Mouse (Mus musculus) mouse embryonic stem cell (cell line): ENCODE results near the gene Cort.
"Not testable (repeated sequence)": the region's sequence is repeated elsewhere in the genome, so short reads cannot be mapped to it uniquely, and the experiment has no call there.

Source experiments
- in situ Hi-C, 2 experiments: fragments of 300-500 bp; cut with MboI; formaldehyde crosslinking; loops; 1 replicate in 1 of 2; 3 replicates in 1 of 2; pipeline ENCODE4 v1.14.3; 2019 to 2020; ENCODE audit warnings: low sequenced_read_pairs in 2 of 2, low pct_unique_long_range_greater_than_20kb in 1 of 2, mixed read lengths in 1 of 2; ENCODE audit not compliant: unreplicated experiment in 1 of 2

Cort gene

GRCm38 (mm10) chr4:149123432-149123831 lies 3.1 kb downstream of the Cort start:
- in situ Hi-C loops: no loop called here

GRCm38 (mm10) chr4:149119978-149120562 lies 6.5 kb downstream of the Cort start:
- in situ Hi-C loops: not testable (repeated sequence)

GRCm38 (mm10) chr4:149103875-149104561 lies 22.5 kb downstream of the Cort start, which contains the start of gene Dffa:
Dffa (plus strand) TSS chr4:149104146.
- in situ Hi-C loops: no loop called here

- in situ Hi-C loops: no loop called here
Measured at GRCm38 (mm10) chr4:149101456-149101855, 25.1 kb downstream of the Cort start.

- in situ Hi-C loops: not testable (repeated sequence)
Measured at GRCm38 (mm10) chr4:149100449-149100848, 26.1 kb downstream of the Cort start.

- in situ Hi-C loops: no loop called here
Measured at GRCm38 (mm10) chr4:149099369-149100017, 27.1 kb downstream of the Cort start, which contains the start of gene Pex14. Pex14 (minus strand) TSS chr4:149099876.

GRCm38 (mm10) chr4:149098571-149098970 lies 28.0 kb downstream of the Cort start:
- in situ Hi-C loops: no loop called here

GRCm38 (mm10) chr4:149097956-149098355 lies 28.6 kb downstream of the Cort start:
- in situ Hi-C loops: no loop called here

GRCm38 (mm10) chr4:149091364-149091763 lies 35.2 kb downstream of the Cort start:
- in situ Hi-C loops: no loop called here

GRCm38 (mm10) chr4:149085381-149085780 lies 41.2 kb downstream of the Cort start:
- in situ Hi-C loops: no loop called here

GRCm38 (mm10) chr4:149081528-149081927 lies 45.0 kb downstream of the Cort start:
- in situ Hi-C loops: no loop called here

- in situ Hi-C loops: no loop called here
Measured at GRCm38 (mm10) chr4:149080111-149080510, 46.5 kb downstream of the Cort start.

GRCm38 (mm10) chr4:149079629-149080028 lies 46.9 kb downstream of the Cort start:
- in situ Hi-C loops: no loop called here

- in situ Hi-C loops: no loop called here
Measured at GRCm38 (mm10) chr4:149078261-149078660, 48.3 kb downstream of the Cort start.

GRCm38 (mm10) chr4:149075871-149076575 lies 50.5 kb downstream of the Cort start:
- in situ Hi-C loops: no loop called here

- in situ Hi-C loops: no loop called here
Measured at GRCm38 (mm10) chr4:149075073-149075472, 51.5 kb downstream of the Cort start.
